8 mouse cellular contexts compared by ENCODE assay signal in the genomic region with DNA sequence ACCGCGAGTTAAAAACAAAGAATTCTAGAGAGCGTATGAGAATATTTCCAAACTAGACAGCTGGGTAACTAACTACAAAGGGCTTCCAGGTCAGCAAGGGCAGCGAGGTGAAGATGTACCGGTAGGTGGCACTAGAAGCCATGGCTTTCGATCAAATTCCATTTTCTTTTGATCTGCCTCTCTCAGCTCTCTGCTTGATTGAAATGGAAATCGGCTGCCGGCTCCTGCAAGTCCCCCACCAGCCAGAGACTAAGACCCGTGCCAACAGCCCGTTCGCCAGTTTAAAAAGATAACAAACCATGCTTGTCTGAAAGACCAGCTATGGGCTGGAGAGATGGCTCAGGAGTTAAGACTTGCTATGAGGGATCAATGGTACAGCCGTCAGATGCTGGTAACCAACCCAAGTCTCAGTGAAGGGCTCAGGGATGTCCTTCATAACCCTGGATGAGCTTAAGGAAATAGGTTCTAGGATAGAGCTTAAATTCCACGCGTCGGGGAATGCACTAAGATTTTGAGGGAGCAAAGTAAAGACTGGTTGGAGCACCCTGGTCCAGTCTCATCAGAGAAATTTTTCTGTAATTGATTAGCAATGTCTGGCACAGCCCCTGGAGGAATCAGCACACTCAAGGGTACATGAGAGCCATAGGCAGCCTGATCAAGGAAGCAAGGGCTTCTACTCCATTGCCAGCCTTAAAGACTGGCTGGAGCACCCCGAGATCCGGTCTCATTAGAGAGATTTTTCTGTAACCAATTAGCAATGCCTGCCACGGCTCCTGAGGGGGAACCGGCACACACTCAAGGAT. TPM values are rescaled to one million over a fixed set of nuclear protein-coding genes. Genes with fewer than 3 reads are reported as not detected.
A peak's percentile ranks its signal among the peaks of the same experiment; 100 is the strongest.
DNase-seq lines count a peak whose midpoint lies in the region; ATAC-seq and TF ChIP-seq lines count a peak whose summit lies in the region.

No protein-coding gene starts in this region.

- H3K27ac ChIP-seq in forebrain, embryonic 15.5 days (replicated peaks) = peak overlapping the region; percentile 38
- no peak overlapping the region for H3K27ac ChIP-seq in hindbrain, postnatal 0 days
- no peak overlapping the region for H3K27ac ChIP-seq in left cerebral cortex, adult 2 months
- peak overlapping the region; percentile 64; the same call in 1 of the 2 replicates for H3K27ac ChIP-seq in midbrain, embryonic 14.5 days (replicated peaks; ENCODE audit: low read depth, low read length)

- H3K27me3 ChIP-seq in forebrain, embryonic 15.5 days = no peaks in the 10 kb centered on the region
- no peaks in the 10 kb centered on the region for H3K27me3 ChIP-seq in hindbrain, postnatal 0 days (ENCODE audit: insufficient read depth, low read length)
- no peaks in the 10 kb centered on the region for H3K27me3 ChIP-seq in midbrain, embryonic 14.5 days (ENCODE audit: control insufficient read depth, insufficient read depth, low read length)

- DNase-seq in ovary, postnatal 14 days (ENCODE audit: low spot score) = peak; percentile 55
- DNase-seq in ovary, postnatal 10 days (ENCODE audit: low spot score) = no peak
- DNase-seq in cerebellum, adult 18-20 months = peak; percentile 72 to 80
- peak; percentile 92 for DNase-seq in hindbrain, postnatal 0 days (ENCODE audit: low spot score)
- peak; percentile 58 to 66 for DNase-seq in left cerebral cortex, adult 2 months (ENCODE audit: extremely low spot score in 1 of 2, low spot score in 2 of 2)
- peak; percentile 95 for DNase-seq in midbrain, embryonic 14.5 days
- DNase-seq in thymus, postnatal 10 days (ENCODE audit: low spot score in 2 of 2) = peak; percentile 26 to 61

- peak overlapping the region; percentile 21 for H3K4me3 ChIP-seq in forebrain, embryonic 15.5 days
- H3K4me3 ChIP-seq in hindbrain, postnatal 0 days (ENCODE audit: low read length) = no peak overlapping the region
- no peak overlapping the region for H3K4me3 ChIP-seq in left cerebral cortex, adult 2 months
- no peak overlapping the region for H3K4me3 ChIP-seq in midbrain, embryonic 14.5 days (replicated peaks; ENCODE audit: low read depth, low read length)

- H3K4me2 ChIP-seq in forebrain, embryonic 15.5 days (replicated peaks) = peak overlapping the region; percentile 40
- H3K4me2 ChIP-seq in hindbrain, postnatal 0 days (ENCODE audit: low read depth, low read length) = peak overlapping the region; percentile 36
- H3K4me2 ChIP-seq in midbrain, embryonic 14.5 days (ENCODE audit: low read length) = peak overlapping the region; percentile 41

- no peaks in the 10 kb centered on the region for H3K9me3 ChIP-seq in forebrain, embryonic 15.5 days
- H3K9me3 ChIP-seq in hindbrain, postnatal 0 days (ENCODE audit: low read length) = no peaks in the 10 kb centered on the region
- H3K9me3 ChIP-seq in midbrain, embryonic 14.5 days (ENCODE audit: control insufficient read depth, low read length) = no peaks in the 10 kb centered on the region

- peaks cover 20% of the 10 kb centered on the region for H3K4me1 ChIP-seq in forebrain, embryonic 15.5 days
- no peaks in the 10 kb centered on the region for H3K4me1 ChIP-seq in hindbrain, postnatal 0 days (ENCODE audit: insufficient read depth, low read length)
- peaks cover 10% of the 10 kb centered on the region for H3K4me1 ChIP-seq in midbrain, embryonic 14.5 days (ENCODE audit: control insufficient read depth, insufficient read depth, low read length)

- peak; percentile 86 for TF ChIP-seq CTCF in hindbrain, postnatal 0 days (IDR thresholded peaks at IDR 0.05; ENCODE audit: low read depth)
- TF ChIP-seq CTCF in left cerebral cortex, adult 2 months (IDR thresholded peaks at IDR 0.05) = peak; percentile 85

- 13% methylated on average over 19 of the region's 19 CpGs for WGBS in forebrain, embryonic 15.5 days
- 17% methylated on average over 19 of the region's 19 CpGs for WGBS in hindbrain, postnatal 0 days
- WGBS in midbrain, embryonic 14.5 days = 16% methylated on average over 19 of the region's 19 CpGs

- peak overlapping the region; percentile 7; the same call in 1 of the 2 replicates for H3K9ac ChIP-seq in forebrain, embryonic 15.5 days (replicated peaks)
- H3K9ac ChIP-seq in hindbrain, postnatal 0 days (replicated peaks; ENCODE audit: low read length) = no peak overlapping the region
- H3K9ac ChIP-seq in midbrain, embryonic 14.5 days (replicated peaks; ENCODE audit: low read length) = no peak overlapping the region

- ATAC-seq in forebrain, embryonic 15.5 days (replicated peaks) = peak; percentile 76
- peak; percentile 63 for ATAC-seq in hindbrain, postnatal 0 days
- peak; percentile 63; the same call in 1 of the 2 replicates for ATAC-seq in midbrain, embryonic 14.5 days (ENCODE audit: low FRiP score, low TSS enrichment)

- intact Hi-C loops in left cerebral cortex, adult 2 months (cut with DNase I) = loop anchor here (1.0 to 10.0 kb wide), 6 partner anchors 80 to 833 kb away; no protein-coding TSS in a partner anchor

- no peaks in the 10 kb centered on the region for H3K36me3 ChIP-seq in forebrain, embryonic 15.5 days
- H3K36me3 ChIP-seq in hindbrain, postnatal 0 days (ENCODE audit: insufficient read depth, low read length) = no peaks in the 10 kb centered on the region
- no peaks in the 10 kb centered on the region for H3K36me3 ChIP-seq in midbrain, embryonic 14.5 days (ENCODE audit: control insufficient read depth, insufficient read depth, low read length)

RNA-seq across cellular contexts. Expression of gene Ccdc60, which starts 56.7 kb away (rescaled TPM):
- 0.64 and 1.7 TPM in 2 replicates for polyA plus RNA-seq in forebrain, embryonic 15.5 days (2015; fragmentation: Nextera tagmentation; extraction: Ambion mirVana)
- total RNA-seq in hindbrain, postnatal 0 days (2014; rRNA removed) = 0.73 and 0.79 TPM in 2 replicates
- polyA plus RNA-seq in hindbrain, postnatal 0 days (2015; fragmentation: Nextera tagmentation; extraction: Ambion mirVana) = 2.3 and 2.7 TPM in 2 replicates
- under 1 TPM; 0.23 to 0.27 TPM for total RNA-seq in left cerebral cortex, adult 2 months (2021)
- polyA plus RNA-seq in midbrain, embryonic 14.5 days (2014; fragmentation: Nextera tagmentation; extraction: Ambion mirVana) = 2.3 and 2.9 TPM in 2 replicates

Comparison
In these comparisons a context has a peak if more than half of its experiments do, and no peak if none do; other contexts are left out.
1. H3K27ac ChIP-seq: peak in forebrain, embryonic 15.5 days (single experiment) and midbrain, embryonic 14.5 days (single experiment); none in hindbrain, postnatal 0 days (single experiment) and left cerebral cortex, adult 2 months (single experiment).
2. Peak in every context shown above with its lines, with median percentiles within 50 percentile points of each other: ATAC-seq and H3K4me2 ChIP-seq.